Mouse (Mus musculus) CH12.LX (cell line): ENCODE measurements around the gene Papola. TPM values are rescaled to one million over a fixed set of nuclear protein-coding genes. Genes with fewer than 3 reads are reported as not detected.
"Not testable (repeated sequence)": the region's sequence is repeated elsewhere in the genome, so short reads cannot be mapped to it uniquely, and the experiment has no call there.

Experiments used
- DNase-seq: peaks from one replicate; pipeline ENCODE4 v3.0.0-alpha.2; 2013; ENCODE audit errors: extremely low read depth
- H3K27ac ChIP-seq: 2 replicates; pipeline ENCODE4 v1.5.1; 2012; ENCODE audit warnings: low read depth, mild to moderate bottlenecking, control low read depth, moderate library complexity; ENCODE audit not compliant: insufficient read depth
- H3K27me3 ChIP-seq: replicated peaks from 2 replicates; pipeline ENCODE3; 2012; ENCODE audit warnings: inconsistent platforms
- H3K36me3 ChIP-seq, 2 experiments: replicated peaks in 1 of 2; 2 replicates each; pipeline versions ENCODE3 to v1.6.1; 2012; ENCODE audit warnings: inconsistent platforms in 1 of 2, low read length in 1 of 2, mild to moderate bottlenecking in 1 of 2, mixed read lengths in 1 of 2, moderate library complexity in 1 of 2; ENCODE audit not compliant: control insufficient read depth in 1 of 2, insufficient read depth in 1 of 2
- H3K4me1 ChIP-seq, 2 experiments: 2 replicates each; pipeline ENCODE4 v1.6.1; 2012; ENCODE audit warnings: inconsistent platforms in 1 of 2, moderate library complexity in 1 of 2; ENCODE audit not compliant: insufficient read depth in 2 of 2, control insufficient read depth in 1 of 2
- H3K4me2 ChIP-seq: 2 replicates; pipeline ENCODE4 v1.6.1; 2012; ENCODE audit warnings: low read depth, mild to moderate bottlenecking, control low read depth; ENCODE audit not compliant: poor library complexity, insufficient read depth, severe bottlenecking
- H3K4me3 ChIP-seq, 3 experiments: fragments of 150-350 bp in 1 of 3; sonication (generic) in 1 of 3; replicated peaks in 1 of 3; 2 replicates each; pipeline versions ENCODE3 to v1.5.1; 2011 to 2012; ENCODE audit warnings: low read depth in 2 of 3, low read length in 2 of 3, mild to moderate bottlenecking in 2 of 3, moderate library complexity in 2 of 3, control low read depth in 1 of 3, improper control_type of control experiment in 1 of 3, inconsistent platforms in 1 of 3, mixed read lengths in 1 of 3; ENCODE audit not compliant: poor library complexity in 1 of 3
- H3K79me2 ChIP-seq: replicated peaks from 2 replicates; pipeline ENCODE4 v1.6.1; 2012; ENCODE audit warnings: mild to moderate bottlenecking, moderate library complexity; ENCODE audit not compliant: control insufficient read depth, poor library complexity, insufficient read depth, severe bottlenecking; ENCODE audit errors: extremely low read depth
- H3K9ac ChIP-seq: 2 replicates; pipeline ENCODE4 v1.6.1; 2012; ENCODE audit warnings: low read depth, mild to moderate bottlenecking, control low read depth, moderate library complexity; ENCODE audit not compliant: insufficient read depth
- H3K9me3 ChIP-seq: replicated peaks from 2 replicates; pipeline ENCODE3; 2012; ENCODE audit warnings: low read length, inconsistent platforms, mixed read lengths
- BHLHE40 ChIP-seq: IDR thresholded peaks from 2 replicates; pipeline ENCODE4 v1.6.1; 2011; ENCODE audit warnings: mild to moderate bottlenecking, low read depth, low read length, improper control_type of control experiment
- CHD2 ChIP-seq: IDR thresholded peaks from 2 replicates; pipeline ENCODE4 v1.6.1; 2011; ENCODE audit warnings: low read length, improper control_type of control experiment
- CTCF ChIP-seq, 2 experiments: IDR thresholded peaks in 1 of 2; conservative IDR thresholded peaks in 1 of 2; 2 replicates each; pipeline ENCODE4 v1.5.1; 2011 to 2012; ENCODE audit warnings: low read depth in 2 of 2, low read length in 2 of 2, improper control_type of control experiment in 1 of 2, inconsistent platforms in 1 of 2, mild to moderate bottlenecking in 1 of 2, moderate library complexity in 1 of 2
- EP300 ChIP-seq: IDR thresholded peaks from 2 replicates; pipeline ENCODE4 v1.6.1; 2011; ENCODE audit warnings: low read length, improper control_type of control experiment
- GABPA ChIP-seq: IDR thresholded peaks from 2 replicates; pipeline ENCODE4 v1.6.1; 2012; ENCODE audit warnings: low read depth, low read length, improper control_type of control experiment, inconsistent platforms; ENCODE audit not compliant: insufficient replicate concordance
- HCFC1 ChIP-seq: IDR thresholded peaks from 2 replicates; pipeline ENCODE4 v1.6.1; 2012; ENCODE audit warnings: low read depth, mild to moderate bottlenecking, inconsistent platforms, low read length, improper control_type of control experiment
- IRF4 ChIP-seq: IDR thresholded peaks from 2 replicates; pipeline ENCODE4 v1.6.1; 2014; ENCODE audit warnings: low read depth, mild to moderate bottlenecking, inconsistent platforms, low read length, improper control_type of control experiment
- JUND ChIP-seq: conservative IDR thresholded peaks from 2 replicates; pipeline ENCODE4 v1.6.1; 2011; ENCODE audit warnings: low read depth, low read length, improper control_type of control experiment
- MAFK ChIP-seq: IDR thresholded peaks from 2 replicates; pipeline ENCODE4 v1.6.1; 2011; ENCODE audit warnings: low read length, improper control_type of control experiment; ENCODE audit not compliant: insufficient replicate concordance
- MAZ ChIP-seq: IDR thresholded peaks from 2 replicates; pipeline ENCODE4 v1.6.1; 2012; ENCODE audit warnings: low read depth, mild to moderate bottlenecking, inconsistent platforms, low read length, improper control_type of control experiment, moderate library complexity
- NELFE ChIP-seq: IDR thresholded peaks from 2 replicates; pipeline ENCODE4 v1.6.1; 2011; ENCODE audit warnings: low read depth, low read length, improper control_type of control experiment
- NRF1 ChIP-seq: IDR thresholded peaks from 2 replicates; pipeline ENCODE4 v1.6.1; 2014; ENCODE audit warnings: low read depth, mild to moderate bottlenecking, inconsistent platforms, low read length, improper control_type of control experiment, moderate library complexity
- POLR2AphosphoS2 ChIP-seq: IDR thresholded peaks from 2 replicates; pipeline ENCODE4 v1.6.1; 2011; ENCODE audit warnings: low read depth, low read length, improper control_type of control experiment
- RCOR1 ChIP-seq: conservative IDR thresholded peaks from 2 replicates; pipeline ENCODE4 v1.6.1; 2012; ENCODE audit warnings: low read depth, mild to moderate bottlenecking, inconsistent platforms, low read length, improper control_type of control experiment
- TCF12 ChIP-seq: IDR thresholded peaks from 2 replicates; pipeline ENCODE4 v1.6.1; 2014; ENCODE audit warnings: low read depth, mild to moderate bottlenecking, inconsistent platforms, low read length, improper control_type of control experiment
- USF2 ChIP-seq: conservative IDR thresholded peaks from 2 replicates; pipeline ENCODE4 v1.6.1; 2011; ENCODE audit warnings: low read depth, low read length, improper control_type of control experiment
- dilution Hi-C: fragments of 300-500 bp; cut with MboI; formaldehyde crosslinking; loops from 2 replicates; pipeline ENCODE4 v1.14.3; 2020; ENCODE audit warnings: low sequenced_read_pairs; ENCODE audit not compliant: extremely low pct_unique_long_range_greater_than_20kb, extremely low pct_ligation_motif_present
- in situ Hi-C: fragments of 300-500 bp; cut with MboI; formaldehyde crosslinking; loops from 3 replicates; pipeline ENCODE4 v1.14.3; 2019; ENCODE audit warnings: low sequenced_read_pairs, low pct_ligation_motif_present, low pct_unique_long_range_greater_than_20kb, mixed read lengths
- polyA plus RNA-seq: library from polyadenylated mRNA; unstranded; fragments of >175 nt; gene quantifications from 2 replicates; pipeline ENCODE4 v1.2.1, GENCODE M21; 2012; ENCODE audit warnings: low read depth; ENCODE audit not compliant: insufficient read length
- total RNA-seq, 2 experiments: library from RNA; depleted of rRNA; stranded (reverse); fragments of 300-350 nt in 1 of 2; fragments of >200 nt in 1 of 2; gene quantifications; 2 replicates each; pipeline ENCODE4 v1.2.3; 2012 to 2014

Papola gene
- total and polyA plus RNA-seq, 3 experiments = 100.0 to 150 (median 111) TPM

GRCm38 (mm10) chr12:105840545-105840944 is 56.1 kb downstream of the Papola start:
- in situ Hi-C loops, H3K4me3 ChIP-seq, H3K4me1 ChIP-seq, H3K9me3 ChIP-seq, H3K27me3 ChIP-seq, H3K9ac ChIP-seq, H3K4me2 ChIP-seq, H3K27ac ChIP-seq, dilution Hi-C loops, H3K79me2 ChIP-seq: not testable (repeated sequence)
- peaks cover 39 to 87% of the 10 kb centered on the region in 2 experiments for H3K36me3 ChIP-seq
- DNase-seq = peak; percentile 17
- TF ChIP-seq CTCF (conservative IDR thresholded peaks at IDR 0.05 in 1 of 2, IDR thresholded peaks at IDR 0.05 in 1 of 2; ENCODE audit: low read depth in 2 of 2, low read length in 2 of 2) = peak in 1 of 2 experiments; percentile 13; a peak in 1 of 4 replicates

- in situ Hi-C loops (no loop called here), dilution Hi-C loops (no loop called here)
- Histone ChIP-seq H3K4me3 (no peak overlapping the region), H3K79me2 (no peaks in the 10 kb centered on the region), H3K27me3 (no peaks in the 10 kb centered on the region), H3K36me3 (peaks cover 22 to 82% of the 10 kb centered on the region in 2 experiments), H3K27ac (no peak overlapping the region), H3K9ac (no peak overlapping the region), H3K9me3 (no peaks in the 10 kb centered on the region), H3K4me1 (no peaks in the 10 kb centered on the region), H3K4me2 (no peak overlapping the region)
- DNase-seq = no peak
- TF ChIP-seq GABPA = no peak
- no peak for TF ChIP-seq BHLHE40
- TF ChIP-seq POLR2AphosphoS2 = no peak
- TF ChIP-seq CHD2 = no peak
- TF ChIP-seq JUND = no peak
- TF ChIP-seq TCF12 = no peak
- TF ChIP-seq NRF1 = no peak
- no peak for TF ChIP-seq NELFE
- no peak for TF ChIP-seq IRF4
- TF ChIP-seq HCFC1 = no peak
Measured at GRCm38 (mm10) chr12:105843243-105844005, 58.9 kb downstream of the Papola start.

DNA sequence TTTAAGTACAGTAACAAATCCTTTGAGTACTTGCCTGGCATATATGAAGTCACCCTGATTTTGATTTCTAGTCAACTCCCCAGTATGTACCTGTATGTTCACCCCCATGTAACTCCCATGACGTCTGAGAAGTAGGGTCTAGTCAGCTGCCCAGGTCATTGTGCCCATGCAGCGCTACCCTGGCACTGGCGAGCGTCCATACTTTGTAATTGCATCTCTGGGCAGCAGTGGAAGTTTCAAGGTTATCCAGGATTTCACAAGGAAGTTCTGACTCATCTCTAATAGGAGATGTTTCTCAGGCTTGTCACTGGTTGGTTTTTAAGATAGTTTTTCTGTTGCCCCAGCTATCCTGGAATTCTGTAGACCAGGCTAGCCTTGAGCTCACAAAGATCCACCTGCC is 59.9 kb downstream of the Papola start:
- no peak overlapping the region for H3K4me3 ChIP-seq
- H3K79me2 ChIP-seq = no peaks in the 10 kb centered on the region
- peaks cover 17 to 73% of the 10 kb centered on the region in 2 experiments for H3K36me3 ChIP-seq
- no peak overlapping the region for H3K9ac ChIP-seq
- H3K9me3 ChIP-seq = no peaks in the 10 kb centered on the region
- in situ Hi-C loops = no loop called here
- no peaks in the 10 kb centered on the region for H3K4me1 ChIP-seq
- no peak for DNase-seq
- H3K4me2 ChIP-seq = no peak overlapping the region
- dilution Hi-C loops = no loop called here
- no peak overlapping the region for H3K27ac ChIP-seq
- TF ChIP-seq MAFK = no peak
- no peak for TF ChIP-seq MAZ
- TF ChIP-seq EP300 = no peak
- no peak for TF ChIP-seq USF2
- TF ChIP-seq POLR2AphosphoS2 = no peak
- no peak for TF ChIP-seq HCFC1
- no peak for TF ChIP-seq RCOR1
- TF ChIP-seq, all 38 proteins: peak for 0
- H3K27me3 ChIP-seq = no peaks in the 10 kb centered on the region
